Mouse (Mus musculus): ENCODE measurements around the gene Pls1.
A peak's percentile ranks its signal among the peaks of the same experiment; 100 is the strongest.

Pls1 gene

GRCm38 (mm10) chr9:95844825-95845460 is at the start of gene Pls1:
Pls1 (minus strand) TSS chr9:95845311.
- DNase-seq: peak; percentile 85

- no peak for DNase-seq
Measured at GRCm38 (mm10) chr9:95882751-95883150, 37.6 kb upstream of the Pls1 start.

GRCm38 (mm10) chr9:95878246-95878645 is 33.1 kb upstream of the Pls1 start:
- DNase-seq: no peak

GRCm38 (mm10) chr9:95858027-95858570 is 13.0 kb upstream of the Pls1 start:
- DNase-seq: no peak

GRCm38 (mm10) chr9:95857414-95858026 is 12.4 kb upstream of the Pls1 start, which contains the start of gene Atr:
Atr (plus strand) TSS chr9:95857597.
- DNase-seq: peak; percentile 93

- no peak for DNase-seq
Measured at GRCm38 (mm10) chr9:95856004-95856403, 10.9 kb upstream of the Pls1 start.

- DNase-seq: no peak
Measured at GRCm38 (mm10) chr9:95854891-95855290, 9.8 kb upstream of the Pls1 start.

GRCm38 (mm10) chr9:95852896-95853295 is 7.8 kb upstream of the Pls1 start:
- peak; percentile 43 for DNase-seq

DNA sequence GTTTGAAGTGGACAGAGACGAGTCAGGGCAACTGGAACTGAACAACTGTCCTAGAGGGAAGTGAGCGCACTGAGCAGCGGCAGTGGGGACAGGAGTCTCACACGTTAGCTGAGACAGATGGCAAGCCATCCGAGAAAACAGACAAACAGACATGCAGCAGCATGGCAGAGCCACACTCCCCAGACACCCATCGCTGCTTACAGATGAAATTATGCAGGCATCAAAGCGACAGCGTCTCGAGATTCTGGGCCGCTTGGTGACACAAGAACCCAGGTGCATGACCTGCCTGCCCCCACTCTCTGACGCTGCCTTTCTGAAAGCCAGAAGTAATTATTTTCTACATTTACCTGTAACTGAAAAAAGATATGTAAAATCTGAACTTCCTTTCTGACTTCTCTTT is 6.6 kb upstream of the Pls1 start:
- no peak for DNase-seq

DNA sequence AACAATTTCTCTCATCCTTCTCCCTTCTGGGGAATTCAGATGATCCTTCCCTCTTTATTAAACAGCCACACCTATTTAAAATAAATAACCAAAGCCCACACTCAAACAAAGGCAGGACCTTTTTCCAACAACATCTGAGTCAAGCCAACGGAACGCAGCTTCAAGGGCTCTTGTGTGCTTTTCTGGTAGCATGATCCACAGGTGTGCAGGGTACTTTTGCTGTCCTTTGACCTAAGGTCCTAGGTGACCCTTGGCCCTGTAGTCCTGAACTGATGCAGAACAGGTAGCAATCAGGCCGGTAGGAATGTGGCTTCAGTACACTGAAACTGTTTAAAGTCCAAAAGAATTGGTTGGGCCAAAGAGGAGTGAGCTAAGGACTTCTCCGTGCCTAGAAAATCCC is 600 bp upstream of the Pls1 start:
- DNase-seq: no peak

GRCm38 (mm10) chr9:95839424-95839823 is 5.7 kb downstream of the Pls1 start:
- no peak for DNase-seq

- no peak for DNase-seq
Measured at GRCm38 (mm10) chr9:95835741-95836140, 9.4 kb downstream of the Pls1 start.

DNA sequence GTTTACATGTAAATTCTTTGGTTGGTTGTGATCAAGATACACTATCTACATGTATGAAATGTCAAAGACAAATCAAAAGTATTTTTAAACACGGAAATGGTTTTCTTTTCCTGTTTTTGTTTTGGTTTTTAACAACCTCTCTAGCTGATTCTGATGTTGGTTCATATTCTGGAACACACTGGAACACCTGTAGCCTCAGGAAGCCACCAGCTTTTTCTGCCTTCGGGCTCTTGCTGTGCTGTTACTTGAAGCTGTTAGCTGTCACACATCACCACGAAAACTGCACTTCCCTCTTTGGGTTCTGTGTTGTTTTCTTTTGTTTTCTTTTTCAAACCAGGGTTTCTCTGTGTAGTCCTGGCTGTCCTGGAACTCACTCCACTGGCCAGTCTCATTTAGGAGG is 10.3 kb downstream of the Pls1 start:
- DNase-seq: no peak

- no peak for DNase-seq
Measured at GRCm38 (mm10) chr9:95832758-95833157, 12.4 kb downstream of the Pls1 start.

GRCm38 (mm10) chr9:95827565-95827964 is 17.5 kb downstream of the Pls1 start:
- no peak for DNase-seq

DNA sequence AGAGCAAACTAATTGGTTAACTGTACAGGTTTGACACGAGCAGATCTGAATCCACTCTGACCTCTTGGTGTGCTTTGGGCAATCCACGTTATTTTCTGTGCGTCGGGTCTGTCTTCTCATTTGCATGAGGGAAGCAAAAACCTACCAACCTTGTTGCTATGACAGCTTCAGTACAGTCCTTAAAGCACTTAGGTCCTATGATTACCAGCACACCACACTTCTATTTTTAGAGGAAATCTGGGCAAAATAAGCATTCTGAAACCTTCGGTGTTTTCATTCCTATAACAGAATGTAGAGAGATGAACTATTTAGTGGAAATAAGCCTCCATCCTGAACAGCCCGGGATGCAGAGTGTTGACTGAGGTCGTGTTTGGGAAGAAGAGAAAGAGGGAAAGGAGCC is 22.6 kb downstream of the Pls1 start:
- no peak for DNase-seq

- DNase-seq: no peak
Measured at GRCm38 (mm10) chr9:95815706-95816105, 29.4 kb downstream of the Pls1 start.

DNA sequence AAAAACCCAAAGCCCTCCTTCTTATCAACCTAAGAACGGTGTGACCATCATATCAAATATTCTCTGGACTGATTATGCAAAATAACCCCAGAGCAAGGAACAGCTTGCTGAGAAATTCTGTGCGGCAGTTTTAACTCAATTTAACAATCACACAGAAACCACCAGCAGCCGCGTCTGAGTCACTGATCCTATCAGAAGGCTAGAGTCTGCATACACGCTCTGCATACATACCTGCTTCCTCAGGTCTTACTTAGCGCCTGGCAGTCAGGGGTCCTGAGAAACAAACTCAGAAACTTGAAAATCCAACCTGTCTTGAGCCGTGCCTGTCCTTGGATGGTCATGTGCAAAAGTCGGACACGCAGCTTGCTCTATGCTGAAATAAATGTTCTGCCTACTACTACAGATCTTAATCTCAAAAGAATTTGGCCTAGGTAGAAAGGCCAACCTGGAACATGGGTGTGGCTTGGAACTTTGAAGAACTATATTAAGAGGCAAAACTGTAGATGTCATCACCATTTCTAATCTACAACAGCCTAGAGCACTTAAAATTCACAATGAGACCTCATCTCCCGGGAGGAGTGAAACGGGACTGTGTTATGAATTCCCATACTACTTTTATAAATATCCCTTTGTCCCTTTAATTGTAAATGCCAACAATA is 30.0 kb downstream of the Pls1 start:
- DNase-seq: no peak

GRCm38 (mm10) chr9:95813721-95814531 is 31.2 kb downstream of the Pls1 start:
- no peak for DNase-seq

GRCm38 (mm10) chr9:95811817-95812216 is 33.3 kb downstream of the Pls1 start:
- DNase-seq: no peak

DNA sequence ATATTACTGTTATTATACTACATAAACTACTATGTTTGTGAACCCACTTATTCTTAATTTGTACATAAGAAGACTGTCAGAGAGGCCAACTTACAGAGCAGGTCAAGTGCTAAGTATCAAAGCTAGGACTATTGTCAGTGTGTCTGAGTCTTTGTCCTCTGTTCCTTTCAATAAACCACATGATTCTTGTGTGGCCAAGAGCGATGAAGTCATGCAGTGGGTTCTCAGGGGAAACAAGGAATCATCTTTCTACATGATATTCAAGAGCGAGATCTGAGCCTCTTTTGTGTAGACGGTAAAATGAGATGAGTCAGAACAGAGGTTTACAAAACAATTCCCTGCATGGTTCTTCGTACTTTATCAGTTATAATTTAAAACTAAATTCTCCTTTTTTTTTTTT is 35.5 kb downstream of the Pls1 start:
- peak; percentile 58 for DNase-seq

DNA sequence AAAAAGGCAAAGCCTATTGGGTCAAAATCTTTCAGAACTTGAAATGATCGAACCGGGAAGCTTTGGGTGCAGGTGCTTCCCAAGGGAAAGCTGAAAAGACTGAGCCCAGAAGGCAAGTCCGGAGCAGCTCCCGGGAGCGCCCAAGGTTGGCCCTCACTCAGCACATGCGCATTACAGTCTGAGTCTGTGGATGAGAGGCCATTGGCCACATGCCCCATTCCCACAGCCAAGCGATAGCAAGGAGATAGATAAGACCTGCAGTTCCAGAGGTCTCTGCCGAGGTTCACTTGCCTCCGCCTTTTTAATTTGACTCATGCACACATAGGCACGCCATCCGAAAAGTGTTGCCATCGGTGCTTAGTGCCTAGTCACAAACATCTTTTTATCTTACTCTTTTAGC is 39.7 kb downstream of the Pls1 start:
- DNase-seq: no peak

GRCm38 (mm10) chr9:95803783-95804182 is 41.3 kb downstream of the Pls1 start:
- DNase-seq: no peak

Measured in layer of hippocampus, adult 9-11 months (tissue).